Mouse (Mus musculus): ENCODE measurements at regions not wholly inside any gene's neighbourhood (a gene's known extent, or its start where the extent isn't known, plus 50 kb on each side); places are given as distances from the start of the nearest gene placed in this dataset.

GRCm38 (mm10) chr10:100699206-100699605, 108.9 kb downstream of the 1700017N19Rik start:
- TF ChIP-seq EP300 (IDR thresholded peaks at IDR 0.05; ENCODE audit: low read depth) (no peak), CTCF (IDR thresholded peaks at IDR 0.05; ENCODE audit: low read depth) (no peak)
